Mouse (Mus musculus) heart, postnatal 0 days (tissue): Measurements from ENCODE around the gene Rbks. TPM values are rescaled to one million over a fixed set of nuclear protein-coding genes. Genes with fewer than 3 reads are reported as not detected.
A peak's percentile ranks its signal among the peaks of the same experiment; 100 is the strongest.
"Not testable (repeated sequence)": the region's sequence is repeated elsewhere in the genome, so short reads cannot be mapped to it uniquely, and the experiment has no call there.

ENCODE experiments used
- ATAC-seq: fragments of 200-750 bp; cut with Nextera tagmentation; 2 replicates; pipeline ENCODE4 v1.8.0; 2017; ENCODE audit warnings: low read depth, moderate number of reproducible peaks, moderate library complexity; ENCODE audit not compliant: insufficient read depth
- DNase-seq: peaks from one replicate; pipeline ENCODE4 v3.0.0-alpha.2; 2016; ENCODE audit warnings: low spot score
- H3K27ac ChIP-seq: fragments of 300-500 bp; sonication (generic); 2 replicates; pipeline ENCODE4 v1.5.1; 2014; ENCODE audit warnings: low read depth, mild to moderate bottlenecking
- H3K27me3 ChIP-seq: fragments of 300-500 bp; sonication (generic); 2 replicates; pipeline ENCODE4 v1.6.1; 2014; ENCODE audit warnings: low read length, mixed read lengths; ENCODE audit not compliant: control insufficient read depth, insufficient read depth
- H3K36me3 ChIP-seq: fragments of 300-500 bp; sonication (generic); replicated peaks from 2 replicates; pipeline ENCODE4 v1.6.1; 2014; ENCODE audit warnings: low read length, mixed read lengths; ENCODE audit not compliant: control insufficient read depth, insufficient read depth
- H3K4me1 ChIP-seq: fragments of 300-500 bp; sonication (generic); 2 replicates; pipeline ENCODE4 v1.6.1; 2014; ENCODE audit warnings: antibody characterized with exemption; ENCODE audit not compliant: control insufficient read depth, insufficient read depth
- H3K4me2 ChIP-seq: fragments of 300-500 bp; sonication (generic); 2 replicates; pipeline ENCODE4 v1.6.1; 2014; ENCODE audit warnings: low read depth, mild to moderate bottlenecking, low read length, moderate library complexity
- H3K4me3 ChIP-seq: fragments of 300-500 bp; sonication (generic); 2 replicates; pipeline ENCODE4 v1.5.1; 2014; ENCODE audit warnings: low read depth, low read length
- H3K9ac ChIP-seq: fragments of 300-500 bp; sonication (generic); replicated peaks from 2 replicates; pipeline ENCODE4 v1.6.1; 2014; ENCODE audit warnings: low read depth, low read length, mixed read lengths
- H3K9me3 ChIP-seq: fragments of 300-500 bp; sonication (generic); replicated peaks from 2 replicates; pipeline ENCODE4 v1.6.1; 2016; ENCODE audit warnings: low read length; ENCODE audit not compliant: control insufficient read depth
- CTCF ChIP-seq: IDR thresholded peaks from 2 replicates; pipeline ENCODE4 v1.5.1; 2016; ENCODE audit warnings: antibody characterized with exemption, control low read depth, low read depth
- EP300 ChIP-seq: IDR thresholded peaks from 2 replicates; pipeline ENCODE4 v1.6.1; 2016; ENCODE audit warnings: antibody characterized with exemption, low read depth
- WGBS: fragments of 180-500 bp; shearing (Covaris S2); extraction: QIAGEN DNeasy Blood & Tissue Kit; methylation state at CpG from one replicate; pipeline ENCODE4 v1.1.7; 2014; 5-methylcytosine and 5-hydroxymethylcytosine counted together
- polyA plus RNA-seq: library from polyadenylated mRNA; unstranded; fragments of >200 nt; fragmentation: Nextera tagmentation; extraction: Ambion mirVana; gene quantifications from 2 replicates; pipeline ENCODE4 v1.2.1, GENCODE M21; 2015
- total RNA-seq: library from RNA; depleted of rRNA; stranded (reverse); fragments of >200 nt; gene quantifications from 2 replicates; pipeline ENCODE4 v1.2.3, GENCODE M21; 2014; ENCODE audit warnings: low replicate concordance

Rbks gene
- total and polyA plus RNA-seq, 2 experiments from 2014 or later: 0.53 to 9.1 TPM

GRCm38 (mm10) chr5:31642300-31642699, 55.1 kb downstream of the Rbks start:
- no peak for ATAC-seq
- Histone ChIP-seq H3K4me2 (no peak overlapping the region), H3K27me3 (no peaks in the 10 kb centered on the region), H3K36me3 (no peaks in the 10 kb centered on the region), H3K9me3 (no peaks in the 10 kb centered on the region), H3K4me1 (peaks cover 17% of the 10 kb centered on the region; the same call in 1 of the 2 replicates), H3K9ac (no peak overlapping the region), H3K27ac (no peak overlapping the region), H3K4me3 (no peak overlapping the region)
- DNase-seq: no peak
- TF ChIP-seq EP300: no peak
- TF ChIP-seq CTCF: no peak
- WGBS: 80% methylated on average over 3 of the region's 3 CpGs

GRCm38 (mm10) chr5:31640542-31640941, 56.9 kb downstream of the Rbks start:
- DNase-seq (no peak), ATAC-seq (no peak)
- Histone ChIP-seq H3K4me2 (no peak overlapping the region), H3K36me3 (no peaks in the 10 kb centered on the region), H3K27me3 (no peaks in the 10 kb centered on the region), H3K4me3 (no peak overlapping the region), H3K9me3 (no peaks in the 10 kb centered on the region), H3K4me1 (peaks cover 26% of the 10 kb centered on the region; the same call in 1 of the 2 replicates), H3K27ac (no peak overlapping the region), H3K9ac (no peak overlapping the region)
- 85% methylated on average over 2 of the region's 2 CpGs for WGBS
- no peak for TF ChIP-seq CTCF
- no peak for TF ChIP-seq EP300

GRCm38 (mm10) chr5:31636636-31637253, 60.7 kb downstream of the Rbks start:
- H3K9me3 ChIP-seq: no peaks in the 10 kb centered on the region
- DNase-seq (no peak), ATAC-seq (peak; percentile 35)
- peak overlapping the region; percentile 28; the same call in 1 of the 2 replicates for H3K27ac ChIP-seq
- no peak overlapping the region for H3K4me3 ChIP-seq
- WGBS: 33% methylated on average over 9 of the region's 9 CpGs
- no peak overlapping the region for H3K4me2 ChIP-seq
- H3K27me3 ChIP-seq: no peaks in the 10 kb centered on the region
- H3K4me1 ChIP-seq: peaks cover 20% of the 10 kb centered on the region
- no peaks in the 10 kb centered on the region; the same call in 1 of the 2 replicates for H3K36me3 ChIP-seq
- no peak for TF ChIP-seq EP300
- TF ChIP-seq CTCF: no peak
- H3K9ac ChIP-seq: 0 out of 2 replicates have a peak overlapping the region, but pooled peaks have one; percentile 30

GRCm38 (mm10) chr5:31634679-31635078, 62.7 kb downstream of the Rbks start:
- Histone ChIP-seq H3K4me2 (no peak overlapping the region), H3K36me3 (no peaks in the 10 kb centered on the region; the same call in 1 of the 2 replicates), H3K9ac (no peak overlapping the region), H3K4me3 (no peak overlapping the region), H3K9me3 (no peaks in the 10 kb centered on the region), H3K27ac (no peak overlapping the region), H3K27me3 (no peaks in the 10 kb centered on the region), H3K4me1 (peaks cover 32% of the 10 kb centered on the region)
- DNase-seq (no peak), ATAC-seq (no peak)
- TF ChIP-seq CTCF (no peak), EP300 (no peak)
- WGBS: 75% methylated on average over 5 of the region's 5 CpGs

- no peak overlapping the region for H3K9ac ChIP-seq
- no peak for ATAC-seq
- no peak for DNase-seq
- H3K4me1 ChIP-seq: peaks cover 32% of the 10 kb centered on the region
- H3K4me3 ChIP-seq: no peak overlapping the region
- no peak overlapping the region for H3K4me2 ChIP-seq
- WGBS: 86% methylated on average over 4 of the region's 4 CpGs
- no peak for TF ChIP-seq CTCF
- no peak for TF ChIP-seq EP300
- H3K27me3 ChIP-seq: no peaks in the 10 kb centered on the region
- no peak overlapping the region for H3K27ac ChIP-seq
- no peaks in the 10 kb centered on the region for H3K9me3 ChIP-seq
- no peaks in the 10 kb centered on the region; the same call in 1 of the 2 replicates for H3K36me3 ChIP-seq
Measured at GRCm38 (mm10) chr5:31634161-31634560, 63.3 kb downstream of the Rbks start.

- Histone ChIP-seq H3K27ac (0 out of 2 replicates have a peak overlapping the region, but pooled peaks have one; percentile 86), H3K4me1 (peaks cover 41% of the 10 kb centered on the region)
- DNase-seq, H3K9me3 ChIP-seq, ATAC-seq, H3K4me3 ChIP-seq, H3K27me3 ChIP-seq, H3K9ac ChIP-seq, H3K36me3 ChIP-seq, H3K4me2 ChIP-seq: not testable (repeated sequence)
- 95% methylated on average over 4 of the region's 4 CpGs for WGBS
Measured at GRCm38 (mm10) chr5:31631169-31631568, 66.3 kb downstream of the Rbks start.
